Mouse (Mus musculus) cerebellum, postnatal 10 days (tissue): Measurements from ENCODE around the gene Snip1.
A peak's percentile ranks its signal among the peaks of the same experiment; 100 is the strongest.

Source experiments
- DNase-seq, 2 experiments: peaks; one replicate each; pipeline ENCODE4 v3.0.0; 2021; ENCODE audit warnings: mixed read lengths in 2 of 2

Gene Snip1

GRCm38 (mm10) chr4:125101334-125101733 is 34.9 kb downstream of the Snip1 start:
- DNase-seq: no peak

GRCm38 (mm10) chr4:125105354-125105753 is 38.9 kb downstream of the Snip1 start:
- no peak for DNase-seq

- peak; percentile 93 to 94 for DNase-seq
Observed at GRCm38 (mm10) chr4:125114638-125115037, 48.2 kb downstream of the Snip1 start.

GRCm38 (mm10) chr4:125115081-125115480 is 48.6 kb downstream of the Snip1 start:
- peak in 1 of 2 experiments; percentile 40 for DNase-seq

GRCm38 (mm10) chr4:125115710-125116089 is 49.2 kb downstream of the Snip1 start:
- DNase-seq: peak; percentile 51 to 56

GRCm38 (mm10) chr4:125116090-125116861 is 49.8 kb downstream of the Snip1 start:
- peak; percentile 82 to 89 for DNase-seq

GRCm38 (mm10) chr4:125116929-125117328 is 50.5 kb downstream of the Snip1 start:
- peak; percentile 57 to 58 for DNase-seq

GRCm38 (mm10) chr4:125117902-125118320 is 51.4 kb downstream of the Snip1 start:
- DNase-seq: no peak

GRCm38 (mm10) chr4:125119070-125119469 is 52.6 kb downstream of the Snip1 start:
- DNase-seq: peak in 1 of 2 experiments; percentile 42

- DNase-seq: no peak
Observed at GRCm38 (mm10) chr4:125119721-125120120, 53.2 kb downstream of the Snip1 start.

- DNase-seq: no peak
Observed at GRCm38 (mm10) chr4:125122431-125123278, 56.2 kb downstream of the Snip1 start.

GRCm38 (mm10) chr4:125123279-125123671 is 56.8 kb downstream of the Snip1 start:
- DNase-seq: no peak
